Mouse (Mus musculus): ENCODE results near the gene Sema6b.

Sema6b gene

GRCm38 (mm10) chr17:56139858-56140595 lies at the start of gene Sema6b:
Gene Sema6b (minus strand): TSS chr17:56140343.
- in situ Hi-C loops (cut with MboI) = no loop called here

DNA sequence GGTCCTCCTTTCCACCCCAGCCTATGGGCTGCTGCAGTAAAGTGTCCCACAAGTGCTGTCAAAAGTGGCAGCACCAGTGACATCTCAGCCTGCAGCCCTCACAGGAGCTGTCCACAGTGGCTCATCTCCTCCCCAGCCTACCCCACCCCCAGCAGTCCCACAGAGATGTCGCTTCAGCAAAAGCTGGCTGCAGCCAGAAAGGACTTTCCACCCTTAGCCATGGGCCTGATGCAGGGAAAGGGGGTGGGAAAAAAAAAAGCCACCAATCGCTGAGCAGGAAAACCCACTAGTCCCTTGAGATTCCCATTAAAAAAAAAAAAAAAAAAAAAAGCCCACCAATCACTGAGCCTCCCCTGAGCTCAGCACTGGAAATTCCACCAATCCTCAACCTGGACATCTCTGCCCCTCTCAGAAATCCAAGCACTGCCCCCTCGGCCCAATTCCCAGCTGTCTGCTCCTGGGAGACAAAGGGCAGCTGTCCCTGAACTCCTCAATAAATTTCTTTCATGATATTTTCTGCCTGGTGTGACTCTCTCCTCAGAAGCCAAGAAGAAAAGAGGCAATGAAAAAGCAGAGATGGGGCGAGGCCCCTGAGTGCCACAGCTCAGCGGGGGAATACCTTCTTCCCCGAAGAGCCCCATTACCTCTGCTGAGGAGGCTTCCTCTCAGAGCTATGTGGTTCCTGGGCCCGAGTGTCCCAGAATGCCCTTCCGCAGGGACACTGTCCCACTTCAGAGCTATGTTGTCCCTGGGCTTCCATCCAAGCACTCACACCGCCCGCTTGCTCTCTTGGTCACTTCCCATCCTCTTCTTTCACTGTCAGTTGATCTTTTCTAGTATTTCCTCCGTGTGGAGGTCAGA lies 45.4 kb upstream of the Sema6b start:
- in situ Hi-C loops (cut with MboI) = no loop called here

DNA sequence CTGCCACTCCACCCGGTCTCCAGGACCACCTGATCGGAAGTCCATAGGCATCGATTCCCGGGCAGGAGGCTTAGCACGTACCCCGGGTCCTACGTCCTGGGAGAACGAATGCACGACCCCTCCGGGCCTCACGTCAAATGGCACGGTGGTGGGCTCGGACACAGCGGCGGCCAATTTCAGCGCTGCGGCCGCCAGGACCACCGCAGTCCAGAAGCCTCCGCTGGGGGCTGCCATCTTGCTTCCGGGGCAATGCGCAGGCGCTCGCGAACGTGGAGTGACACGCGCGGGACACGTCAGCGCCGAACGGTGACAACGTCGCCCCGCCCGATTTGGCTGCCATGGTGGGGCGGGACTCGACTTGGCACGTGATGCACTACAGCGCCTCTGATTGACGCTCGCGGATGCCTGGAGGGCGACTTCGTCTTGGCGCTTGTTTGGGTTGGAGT lies 43.5 kb upstream of the Sema6b start, which contains the start of gene Mydgf:
Gene Mydgf, minus strand, starts transcription at position 263 of the 446 bp plus-strand sequence.
- in situ Hi-C loops (cut with MboI) = no loop called here

DNA sequence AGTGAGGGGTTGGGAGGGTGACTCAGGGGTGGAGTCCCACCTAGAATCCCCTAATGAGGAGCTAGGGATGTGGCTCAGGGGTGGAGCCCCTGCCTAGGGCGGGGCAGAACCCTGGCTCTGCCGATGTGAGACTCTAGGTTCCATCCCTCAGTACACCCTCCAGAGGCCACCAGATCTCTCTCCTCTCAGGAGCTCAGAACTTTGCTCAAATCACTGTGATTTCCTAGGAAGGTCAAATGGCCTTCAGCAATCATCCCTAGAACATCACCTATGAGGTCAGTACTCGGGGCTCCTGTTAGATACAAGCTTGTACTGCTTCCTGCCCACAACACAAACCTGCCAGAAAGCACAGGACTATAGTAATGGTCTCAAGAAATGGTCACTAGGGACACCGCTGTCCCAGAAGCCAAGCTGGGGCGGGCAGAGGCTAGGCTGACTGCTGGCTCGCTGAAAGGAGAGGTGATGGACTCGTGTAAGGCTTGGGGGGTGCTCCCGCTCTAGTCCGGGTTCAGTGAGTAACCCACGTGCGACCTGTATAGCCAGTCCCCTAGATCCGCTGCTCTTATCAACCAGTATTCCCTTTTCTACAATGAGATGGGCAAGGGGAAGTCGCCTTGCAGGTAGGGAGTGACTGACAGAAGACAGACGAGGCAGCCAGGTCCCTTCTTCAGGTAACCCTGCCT lies 43.0 kb upstream of the Sema6b start:
- in situ Hi-C loops (cut with MboI) = no loop called here

GRCm38 (mm10) chr17:56175416-56175815 lies 35.3 kb upstream of the Sema6b start:
- in situ Hi-C loops (cut with MboI) = no loop called here

DNA sequence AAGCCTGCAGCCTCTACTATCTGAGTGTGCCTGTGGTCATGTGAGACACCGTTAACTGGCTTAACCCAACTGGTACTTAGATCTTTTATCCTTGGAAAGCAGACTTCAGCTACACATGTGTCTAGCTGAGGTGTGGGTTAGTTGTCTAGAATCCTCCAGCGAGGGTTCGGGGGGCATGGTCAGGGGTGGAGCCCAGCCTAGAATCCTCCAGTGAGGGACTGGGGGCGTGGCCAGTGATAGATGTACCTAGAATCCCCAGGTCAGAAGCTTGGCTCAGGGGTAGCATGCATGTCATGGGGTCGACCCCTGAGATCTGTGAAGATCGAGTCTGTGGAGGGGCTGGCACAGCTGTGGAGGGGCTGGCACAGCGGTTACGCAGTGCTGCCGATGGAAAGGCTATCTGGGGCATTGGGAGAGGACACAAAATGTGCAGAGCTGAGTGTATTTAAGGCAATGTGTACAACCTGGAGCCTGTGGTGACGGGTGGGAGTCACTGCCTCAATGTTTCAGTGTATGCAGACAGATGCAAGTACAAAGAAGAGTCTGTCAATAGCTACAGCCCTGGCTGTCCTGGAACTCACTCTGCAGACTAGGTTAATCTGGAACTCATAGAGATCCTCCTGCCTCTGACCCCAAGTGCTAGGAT lies 33.4 kb upstream of the Sema6b start:
- in situ Hi-C loops (cut with MboI) = no loop called here

DNA sequence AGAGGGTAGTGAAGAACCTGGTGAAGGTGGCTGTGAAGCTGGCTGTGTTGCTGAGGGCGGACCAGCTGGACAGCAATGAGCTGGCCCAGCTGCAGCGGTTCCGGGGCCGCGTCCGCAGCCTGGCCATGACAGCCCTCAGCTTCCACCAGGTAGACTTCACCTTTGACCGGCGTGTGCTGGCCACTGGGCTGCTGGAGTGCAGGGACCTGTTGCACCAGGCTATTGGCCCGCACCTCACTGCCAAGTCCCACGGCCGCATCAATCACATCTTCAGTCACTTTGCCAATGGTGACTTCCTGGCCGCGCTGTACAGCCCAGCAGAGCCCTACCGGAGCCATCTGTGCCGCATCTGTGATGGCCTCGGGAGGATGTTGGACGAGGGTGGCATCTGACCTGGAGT lies 31.7 kb upstream of the Sema6b start:
- in situ Hi-C loops (cut with MboI) = no loop called here

DNA sequence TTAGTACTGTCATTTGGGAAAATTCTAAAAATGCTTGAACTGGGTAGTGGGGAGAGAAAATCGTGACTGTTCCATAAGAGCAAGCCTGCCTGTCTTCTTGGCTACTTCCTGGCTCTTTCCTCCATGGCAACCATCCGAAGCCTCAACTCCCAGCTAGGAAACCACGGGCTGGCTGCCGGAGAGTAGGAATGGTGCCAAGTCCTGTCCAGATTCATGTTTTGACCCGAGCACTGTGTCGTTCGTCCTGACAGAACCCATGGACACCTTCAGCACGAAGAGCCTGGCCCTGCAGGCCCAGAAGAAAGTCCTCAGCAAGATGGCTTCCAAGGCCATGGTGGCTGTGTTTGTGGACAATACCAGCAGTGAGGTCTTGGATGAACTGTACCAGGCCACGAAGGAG lies 31.3 kb upstream of the Sema6b start:
- in situ Hi-C loops (cut with MboI) = no loop called here

- in situ Hi-C loops (cut with MboI) = no loop called here
Measured at GRCm38 (mm10) chr17:56170636-56171035, 30.5 kb upstream of the Sema6b start.

DNA sequence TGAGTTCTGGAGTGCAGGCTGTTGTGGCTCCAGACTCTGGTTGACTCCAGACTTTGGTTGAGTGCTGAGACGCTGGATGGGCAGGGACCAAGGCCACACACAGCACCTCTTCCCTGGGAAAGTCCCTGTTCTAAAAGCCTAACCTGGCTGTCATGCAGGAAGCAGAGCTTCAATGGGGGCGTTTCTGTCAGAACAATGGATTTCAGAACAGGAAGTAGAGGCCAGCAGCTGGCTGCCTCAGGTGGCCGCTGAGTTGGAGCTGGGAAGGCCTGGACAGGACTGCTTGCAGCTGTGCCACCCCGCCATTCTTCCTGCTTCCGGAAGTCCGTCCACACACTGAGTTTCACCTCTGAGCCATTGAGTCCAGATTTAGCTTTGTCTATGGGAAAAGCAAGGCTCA lies 29.7 kb upstream of the Sema6b start:
- in situ Hi-C loops (cut with MboI) = no loop called here

DNA sequence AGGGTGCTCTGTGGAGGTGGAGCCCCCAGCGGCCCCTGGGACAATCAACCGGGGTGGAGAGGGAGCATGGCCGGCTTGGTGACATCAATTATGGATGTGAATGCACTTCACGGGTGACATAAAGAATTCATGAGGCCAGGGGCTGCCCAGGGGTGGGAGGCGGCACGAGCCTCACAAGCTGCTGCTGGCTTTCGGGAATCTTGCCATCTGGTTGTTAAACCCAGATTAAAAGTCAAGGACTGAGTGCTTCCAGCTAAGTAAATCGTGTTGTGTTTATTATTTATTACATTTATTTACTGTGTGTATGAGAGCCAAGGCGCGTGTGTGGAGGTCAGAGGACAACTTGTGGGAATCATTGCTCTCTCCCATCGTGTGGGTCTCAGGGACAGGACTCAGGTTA lies 25.5 kb upstream of the Sema6b start:
- in situ Hi-C loops (cut with MboI) = no loop called here

GRCm38 (mm10) chr17:56164510-56164909 lies 24.4 kb upstream of the Sema6b start:
- in situ Hi-C loops (cut with MboI) = no loop called here

DNA sequence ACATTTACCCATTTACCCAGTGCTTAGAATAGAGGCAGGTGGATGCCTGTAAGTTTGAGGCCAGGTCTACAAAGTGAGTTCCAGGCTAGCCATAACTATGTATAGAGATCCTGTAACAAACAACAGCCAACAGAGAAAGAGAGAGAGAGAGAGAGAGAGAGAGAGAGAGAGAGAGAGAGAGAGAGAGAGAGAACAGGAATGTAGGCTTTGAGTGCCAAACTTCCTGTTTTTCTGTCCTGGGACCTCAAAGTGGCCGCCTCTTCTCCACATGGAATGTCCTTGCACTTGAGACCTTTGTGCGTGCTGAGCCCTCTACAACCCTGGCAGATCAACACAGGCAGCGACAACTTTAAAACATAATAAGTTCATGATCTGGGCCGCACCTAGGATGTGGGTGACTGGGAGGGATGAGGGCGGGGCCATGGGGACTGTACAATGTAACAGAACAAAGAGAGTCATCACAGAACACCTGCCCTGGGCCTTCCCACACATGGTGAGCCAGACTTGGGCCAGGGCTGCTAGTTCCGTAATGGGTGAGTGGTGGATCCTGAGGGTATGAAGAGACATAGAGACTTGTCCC lies 23.5 kb upstream of the Sema6b start:
- in situ Hi-C loops (cut with MboI) = no loop called here

DNA sequence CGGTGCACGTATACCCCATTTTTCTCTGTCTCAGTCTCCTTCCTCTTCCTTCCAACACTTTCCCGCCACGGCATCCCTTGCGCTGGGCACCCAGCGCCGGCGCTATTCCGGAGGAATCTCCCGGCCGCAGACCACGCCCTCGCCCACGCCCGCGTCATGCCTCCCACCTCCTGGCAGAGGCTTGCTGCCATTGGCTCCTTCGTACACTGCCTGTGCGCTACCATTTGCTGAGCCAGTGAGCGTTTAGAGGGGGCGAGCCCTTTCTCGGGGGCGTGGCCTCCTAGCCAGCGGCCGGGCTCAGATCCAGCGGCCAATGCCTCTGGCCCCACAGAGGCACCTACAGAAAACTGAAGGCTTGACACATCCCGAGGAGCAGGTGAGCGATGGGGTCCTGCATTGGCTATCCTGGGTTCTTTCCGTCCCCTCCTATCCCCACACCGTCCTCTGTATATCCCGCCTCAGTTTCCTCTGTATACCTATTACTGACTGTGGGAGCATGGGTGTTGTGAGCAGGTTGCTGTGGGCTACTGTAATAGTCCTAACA lies 22.2 kb upstream of the Sema6b start, which contains the start of gene Tnfaip8l1:
Gene Tnfaip8l1, plus strand, starts transcription at position 247 of the 544 bp plus-strand sequence.
- in situ Hi-C loops (cut with MboI) = no loop called here

GRCm38 (mm10) chr17:56159729-56160128 lies 19.6 kb upstream of the Sema6b start:
- in situ Hi-C loops (cut with MboI) = no loop called here

GRCm38 (mm10) chr17:56153643-56154042 lies 13.5 kb upstream of the Sema6b start:
- in situ Hi-C loops (cut with MboI) = no loop called here

GRCm38 (mm10) chr17:56149897-56150296 lies 9.8 kb upstream of the Sema6b start:
- in situ Hi-C loops (cut with MboI) = no loop called here

DNA sequence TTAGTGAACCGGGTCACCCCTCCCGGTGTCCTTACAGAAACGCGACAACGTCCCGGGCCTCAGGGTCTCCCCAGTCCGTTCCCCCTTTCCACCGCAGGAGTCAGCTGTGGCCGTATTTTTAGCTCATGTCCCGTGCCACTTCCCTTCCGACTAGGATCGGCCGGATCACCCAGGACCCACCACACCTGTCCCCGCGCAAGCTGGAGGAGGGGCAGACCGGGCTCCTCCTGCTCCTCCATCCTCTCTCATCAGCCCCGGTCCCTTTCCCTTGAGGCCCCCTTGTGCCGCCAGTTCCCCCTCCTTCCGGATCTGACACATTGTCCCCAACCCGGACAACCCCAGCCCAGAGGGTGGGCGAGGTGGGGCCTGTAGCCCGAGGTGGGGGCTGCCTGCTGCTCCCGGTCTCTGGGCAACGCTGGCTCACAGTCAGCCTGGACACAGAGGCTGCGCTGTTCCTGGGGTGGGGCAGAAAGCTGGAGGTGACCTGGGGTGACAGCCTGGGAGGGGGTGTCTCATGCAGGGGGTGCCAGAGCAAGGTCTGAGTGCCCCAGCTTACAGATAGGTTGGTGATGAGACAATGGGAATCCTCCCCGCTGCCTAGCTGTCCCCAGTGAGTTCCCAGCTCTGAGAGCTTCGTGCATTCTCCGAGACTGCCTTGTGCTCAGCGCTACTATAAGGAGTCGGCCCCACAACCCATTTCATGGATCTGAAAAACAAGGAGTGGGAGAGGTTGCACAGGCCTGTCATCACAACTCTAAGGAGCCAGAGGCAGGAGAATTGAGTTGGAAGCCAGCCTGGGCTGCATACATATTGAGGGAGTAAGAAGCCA lies 8.9 kb upstream of the Sema6b start:
- in situ Hi-C loops (cut with MboI) = no loop called here

- in situ Hi-C loops (cut with MboI) = no loop called here
Measured at GRCm38 (mm10) chr17:56148280-56148679, 8.1 kb upstream of the Sema6b start.

DNA sequence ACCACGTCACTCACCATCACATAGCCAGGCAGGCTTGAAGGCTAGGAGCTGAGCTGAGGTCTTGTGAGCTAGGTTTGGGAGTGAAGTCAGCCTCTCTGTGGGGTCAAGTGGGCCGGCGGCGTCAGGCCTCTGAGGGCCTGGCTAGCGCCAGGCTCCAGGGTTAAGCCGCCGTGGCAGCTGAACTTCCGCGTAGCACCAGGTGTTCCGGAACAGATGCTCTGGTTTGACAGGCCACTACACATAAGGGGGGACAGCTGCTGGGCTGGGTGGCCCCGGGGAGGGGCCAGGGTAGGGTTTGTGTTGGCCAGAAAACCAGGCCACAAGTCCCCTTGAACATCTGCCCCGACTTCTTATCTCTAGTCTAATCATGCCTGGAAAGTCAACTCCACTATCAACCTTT lies 7.3 kb upstream of the Sema6b start:
- in situ Hi-C loops (cut with MboI) = no loop called here

Data from mature B cell (primary cell).